ENCODE assay signal across 21 mouse cellular contexts in the genomic region with DNA sequence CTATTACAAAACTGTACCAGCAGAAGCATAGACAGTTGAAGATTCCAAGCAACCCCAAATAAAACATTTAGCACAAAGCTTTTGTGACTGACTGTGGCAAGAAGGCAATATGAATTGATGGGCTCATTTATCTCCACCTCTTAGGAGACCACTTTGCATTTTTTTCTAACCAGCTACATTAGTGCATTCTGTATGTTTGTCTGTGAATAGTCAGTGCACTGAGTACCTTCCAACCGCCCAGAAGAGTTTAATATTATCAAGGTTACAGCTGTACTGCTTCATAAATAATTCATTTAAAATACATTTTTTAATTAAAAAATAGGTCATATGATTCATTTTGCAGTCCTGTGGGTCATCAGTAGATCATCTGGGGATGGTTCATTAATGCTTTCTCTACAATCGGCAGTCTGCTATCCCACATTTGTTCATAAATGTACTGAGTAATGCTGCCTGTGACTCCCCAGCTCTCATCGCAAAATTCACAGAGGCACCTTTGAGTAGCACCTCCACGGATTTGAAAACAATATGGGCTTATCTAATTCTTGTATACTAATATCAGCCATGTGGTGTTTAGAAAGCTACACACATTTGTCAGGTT.
DNase-seq lines count a peak whose midpoint lies in the region; ATAC-seq lines count a peak whose summit lies in the region.
"Had no signal": no experiment of that assay in that cellular context is flagged by ENCODE, and none has a peak within 500 bp of the region (broad histone marks: within the 10 kb centered on the region; RNA-seq: fewer than 3 reads in every experiment).

No protein-coding gene starts in this region.

- H3K9ac ChIP-seq in hindbrain, embryonic 14.5 days = no peak overlapping the region
- H3K9ac ChIP-seq in neural tube, embryonic 12.5 days = no peak overlapping the region
- no peak overlapping the region for H3K9ac ChIP-seq in neural tube, embryonic 13.5 days
- H3K9ac ChIP-seq: embryonic facial prominence, embryonic 13.5 days; forebrain, embryonic 12.5 days; heart, embryonic 15.5 days had no signal

- intact Hi-C loops in heart, postnatal 14 days (cut with DNase I) = no loop called here

- H3K4me3 ChIP-seq in hindbrain, embryonic 14.5 days (replicated peaks; ENCODE audit: low read length) = no peak overlapping the region
- no peak overlapping the region for H3K4me3 ChIP-seq in hindbrain, embryonic 10.5 days
- H3K4me3 ChIP-seq in neural tube, embryonic 12.5 days = no peak overlapping the region
- no peak overlapping the region for H3K4me3 ChIP-seq in neural tube, embryonic 13.5 days
- H3K4me3 ChIP-seq: embryonic facial prominence, embryonic 13.5 days; forebrain, embryonic 12.5 days; heart, adult 2 months; heart, embryonic 15.5 days had no signal

- H3K27ac ChIP-seq in hindbrain, embryonic 14.5 days = no peak overlapping the region
- no peak overlapping the region for H3K27ac ChIP-seq in hindbrain, embryonic 10.5 days
- H3K27ac ChIP-seq in neural tube, embryonic 12.5 days = no peak overlapping the region
- no peak overlapping the region for H3K27ac ChIP-seq in neural tube, embryonic 13.5 days (replicated peaks)
- H3K27ac ChIP-seq: embryonic facial prominence, embryonic 13.5 days; forebrain, embryonic 12.5 days; heart, adult 2 months; heart, embryonic 15.5 days had no signal

- no peaks in the 10 kb centered on the region for H3K36me3 ChIP-seq in hindbrain, embryonic 14.5 days (replicated peaks; ENCODE audit: control insufficient read depth, insufficient read depth)
- no peaks in the 10 kb centered on the region for H3K36me3 ChIP-seq in hindbrain, embryonic 10.5 days
- H3K36me3 ChIP-seq in neural tube, embryonic 12.5 days = no peaks in the 10 kb centered on the region
- no peaks in the 10 kb centered on the region for H3K36me3 ChIP-seq in neural tube, embryonic 13.5 days
- H3K36me3 ChIP-seq: embryonic facial prominence, embryonic 13.5 days; forebrain, embryonic 12.5 days; heart, embryonic 15.5 days had no signal

- H3K4me2 ChIP-seq in hindbrain, embryonic 14.5 days (replicated peaks) = no peak overlapping the region
- H3K4me2 ChIP-seq in neural tube, embryonic 12.5 days (replicated peaks) = no peak overlapping the region
- H3K4me2 ChIP-seq in neural tube, embryonic 13.5 days = no peak overlapping the region
- H3K4me2 ChIP-seq: embryonic facial prominence, embryonic 13.5 days; forebrain, embryonic 12.5 days; heart, embryonic 11.5 days; heart, embryonic 15.5 days had no signal

- DNase-seq in hindbrain, embryonic 14.5 days (ENCODE audit: low spot score) = peak; percentile 26
- DNase-seq in hindbrain, embryonic 10.5 days (ENCODE audit: low spot score) = no peak
- no peak for DNase-seq in neural tube, embryonic 10.5 days (ENCODE audit: extremely low spot score, low spot score)
- no peak for DNase-seq in testis, postnatal 10 days (ENCODE audit: low spot score)
- DNase-seq in heart, postnatal 14 days = no peak
- DNase-seq: adrenal gland, postnatal 14 days; cerebellum, adult 18-20 months; cerebellum, adult 9-11 months; cerebellum, postnatal 36 days; gastrocnemius, postnatal 14 days; heart, adult 2 months had no signal

- H3K9me3 ChIP-seq in hindbrain, embryonic 14.5 days (ENCODE audit: control insufficient read depth, low read length) = no peaks in the 10 kb centered on the region
- H3K9me3 ChIP-seq in hindbrain, embryonic 10.5 days = no peaks in the 10 kb centered on the region
- no peaks in the 10 kb centered on the region for H3K9me3 ChIP-seq in neural tube, embryonic 12.5 days
- H3K9me3 ChIP-seq in neural tube, embryonic 13.5 days = no peaks in the 10 kb centered on the region
- H3K9me3 ChIP-seq: embryonic facial prominence, embryonic 13.5 days; forebrain, embryonic 12.5 days; heart, embryonic 15.5 days had no signal

- H3K27me3 ChIP-seq in hindbrain, embryonic 14.5 days (ENCODE audit: control insufficient read depth, insufficient read depth, low read length) = no peaks in the 10 kb centered on the region
- no peaks in the 10 kb centered on the region for H3K27me3 ChIP-seq in hindbrain, embryonic 10.5 days (ENCODE audit: insufficient read depth, poor library complexity, severe bottlenecking)
- no peaks in the 10 kb centered on the region for H3K27me3 ChIP-seq in neural tube, embryonic 12.5 days (replicated peaks)
- no peaks in the 10 kb centered on the region for H3K27me3 ChIP-seq in neural tube, embryonic 13.5 days
- H3K27me3 ChIP-seq: CH12.LX; embryonic facial prominence, embryonic 13.5 days; forebrain, embryonic 12.5 days; heart, embryonic 15.5 days; Patski had no signal

- 46% methylated on average over 4 of the region's 4 CpGs for WGBS in hindbrain, embryonic 14.5 days
- 86% methylated on average over 4 of the region's 4 CpGs for WGBS in hindbrain, embryonic 10.5 days
- 75% methylated on average over 4 of the region's 4 CpGs for WGBS in neural tube, embryonic 12.5 days
- WGBS in neural tube, embryonic 13.5 days = 57% methylated on average over 4 of the region's 4 CpGs

- peak; percentile 91 for ATAC-seq in hindbrain, embryonic 14.5 days (ENCODE audit: low FRiP score)
- ATAC-seq in neural tube, embryonic 12.5 days (ENCODE audit: low FRiP score, low read depth) = peak; percentile 74
- peak; percentile 95 for ATAC-seq in neural tube, embryonic 13.5 days (ENCODE audit: low read depth)
- ATAC-seq: activated CD4-positive, CD25-positive, alpha-beta regulatory T cell, adult 4 months; forebrain, embryonic 16.5 days; Patski had no signal

- H3K4me1 ChIP-seq in hindbrain, embryonic 14.5 days (replicated peaks; ENCODE audit: control insufficient read depth, insufficient read depth, low read length) = no peaks in the 10 kb centered on the region
- no peaks in the 10 kb centered on the region for H3K4me1 ChIP-seq in hindbrain, embryonic 10.5 days (replicated peaks)
- H3K4me1 ChIP-seq in neural tube, embryonic 12.5 days = no peaks in the 10 kb centered on the region
- no peaks in the 10 kb centered on the region; the same call in 1 of the 2 replicates for H3K4me1 ChIP-seq in neural tube, embryonic 13.5 days (replicated peaks)
- H3K4me1 ChIP-seq: embryonic facial prominence, embryonic 13.5 days; forebrain, embryonic 12.5 days; heart, embryonic 15.5 days had no signal
